Mouse (Mus musculus) liver, postnatal 0 days (tissue): ENCODE measurements around the gene Pgap1.

Source experiments
- CTCF ChIP-seq: sonication (generic); IDR thresholded peaks from 2 replicates; pipeline ENCODE4 v1.5.1; 2016; ENCODE audit warnings: antibody characterized with exemption, low read depth
- EP300 ChIP-seq: IDR thresholded peaks from 2 replicates; pipeline ENCODE4 v1.6.1; 2016; ENCODE audit warnings: antibody characterized with exemption, low read depth, mild to moderate bottlenecking

- TF ChIP-seq CTCF (no peak), EP300 (no peak)
Measured at GRCm38 (mm10) chr1:54545200-54545599, 12.3 kb downstream of the Pgap1 start.
